Mouse (Mus musculus) frontal cortex, postnatal 14 days (tissue): Measurements from ENCODE around the gene S100a13.

Experiments
- DNase-seq, 2 experiments: peaks; one replicate each; pipeline ENCODE4 v3.0.0; 2022; ENCODE audit warnings: low spot score in 2 of 2

S100a13 gene

DNA sequence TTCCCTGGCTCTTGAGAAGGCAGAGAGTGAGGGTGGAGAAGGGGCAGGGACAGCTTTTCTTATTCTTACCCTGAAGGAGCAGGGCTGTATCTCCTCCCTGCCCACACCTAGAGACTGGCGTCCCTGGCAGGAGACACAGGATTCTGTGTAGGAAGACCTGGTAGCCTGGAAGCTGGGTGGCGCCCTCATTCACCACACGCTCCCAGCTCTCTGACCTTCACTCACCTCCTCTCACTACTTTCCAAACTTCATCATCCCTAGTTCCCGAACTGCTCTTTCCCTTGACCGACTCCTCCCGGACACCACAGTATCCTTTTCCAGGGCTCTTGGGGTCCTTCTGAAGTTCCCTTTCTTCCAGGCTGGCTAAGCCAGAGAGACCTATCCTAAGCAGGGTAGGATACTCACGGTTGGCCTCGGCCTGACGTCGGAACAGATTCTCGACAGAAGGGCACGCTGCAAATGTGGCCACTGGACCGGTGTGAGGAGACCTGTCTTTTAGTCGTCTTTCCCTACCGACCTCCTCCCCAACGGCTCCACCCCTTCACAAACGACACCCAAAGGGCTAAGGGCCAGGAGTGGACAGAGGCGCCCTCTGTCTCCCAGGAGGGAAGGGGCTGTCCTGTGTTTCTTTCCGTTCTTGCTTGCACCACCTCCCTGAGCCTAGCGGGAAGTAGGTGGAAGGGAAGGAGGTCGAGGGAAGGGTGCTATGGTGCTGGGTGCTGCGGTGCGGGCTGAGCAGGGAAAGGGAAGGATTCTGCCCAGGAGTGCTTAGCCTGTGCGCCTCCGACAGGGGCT is at the start of gene S100a13, which contains the start of gene S100a1:
S100a13 (plus strand) TSS at position 640 of the 795 bp plus-strand sequence.
S100a1 (minus strand) TSS at position 597 of the 795 bp plus-strand sequence.
- no peak for DNase-seq

DNA sequence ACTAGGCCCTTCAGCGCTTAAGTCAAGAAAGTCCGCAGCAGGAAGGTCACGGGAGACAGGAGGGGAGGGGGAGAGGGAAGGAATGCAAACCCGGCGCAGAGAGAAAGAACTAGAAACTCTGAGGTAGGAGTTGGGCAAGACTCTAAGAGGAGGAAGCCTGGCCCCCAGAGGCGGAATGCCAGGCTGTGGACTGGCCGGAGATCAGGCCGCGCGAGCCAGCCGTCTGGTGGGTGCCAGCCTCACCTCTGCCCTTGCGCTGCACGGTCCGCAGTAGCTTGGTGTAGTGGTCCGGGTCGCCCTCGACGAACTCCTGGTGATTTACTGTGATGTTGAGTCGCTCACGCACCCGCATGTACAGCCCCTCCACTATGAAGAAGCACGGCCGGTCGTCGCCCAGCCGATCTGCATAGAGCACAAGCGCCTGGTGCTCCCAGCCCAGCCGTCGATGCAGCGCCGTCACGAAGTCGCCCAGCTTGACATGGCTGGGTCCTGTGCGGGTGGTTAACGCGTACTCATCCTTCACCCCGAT is 49.6 kb upstream of the S100a13 start:
- DNase-seq: no peak

DNA sequence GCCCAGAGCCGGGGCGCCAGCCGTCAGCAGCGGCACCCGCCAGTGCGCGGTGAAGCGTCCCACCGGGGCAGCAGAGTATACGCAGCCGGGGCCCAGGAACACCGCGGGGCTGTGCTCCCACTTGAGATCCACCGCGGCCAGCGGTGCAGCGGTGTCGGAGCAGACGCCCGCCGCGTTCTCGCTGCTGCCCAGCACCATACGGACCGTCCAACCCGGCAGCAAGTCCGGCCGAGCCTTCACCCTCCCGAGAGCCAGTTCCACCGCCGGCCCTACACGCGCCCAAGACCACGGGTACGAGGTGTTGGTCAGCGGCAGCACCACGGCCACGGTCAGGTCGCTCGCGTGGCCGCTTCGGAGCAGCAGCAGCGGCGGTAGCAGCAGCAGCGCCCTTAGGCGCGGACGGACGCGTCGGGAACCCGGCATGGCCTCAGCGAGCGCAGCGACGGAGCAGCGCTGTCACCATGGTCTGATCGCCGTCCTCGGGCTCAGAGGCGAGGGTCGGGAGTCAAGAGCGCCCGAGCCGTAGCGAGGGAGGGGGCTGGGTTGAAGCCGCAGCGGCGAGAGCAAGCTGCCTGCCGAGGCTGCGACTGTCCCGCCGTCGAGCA is 49.1 kb upstream of the S100a13 start:
- no peak for DNase-seq

DNA sequence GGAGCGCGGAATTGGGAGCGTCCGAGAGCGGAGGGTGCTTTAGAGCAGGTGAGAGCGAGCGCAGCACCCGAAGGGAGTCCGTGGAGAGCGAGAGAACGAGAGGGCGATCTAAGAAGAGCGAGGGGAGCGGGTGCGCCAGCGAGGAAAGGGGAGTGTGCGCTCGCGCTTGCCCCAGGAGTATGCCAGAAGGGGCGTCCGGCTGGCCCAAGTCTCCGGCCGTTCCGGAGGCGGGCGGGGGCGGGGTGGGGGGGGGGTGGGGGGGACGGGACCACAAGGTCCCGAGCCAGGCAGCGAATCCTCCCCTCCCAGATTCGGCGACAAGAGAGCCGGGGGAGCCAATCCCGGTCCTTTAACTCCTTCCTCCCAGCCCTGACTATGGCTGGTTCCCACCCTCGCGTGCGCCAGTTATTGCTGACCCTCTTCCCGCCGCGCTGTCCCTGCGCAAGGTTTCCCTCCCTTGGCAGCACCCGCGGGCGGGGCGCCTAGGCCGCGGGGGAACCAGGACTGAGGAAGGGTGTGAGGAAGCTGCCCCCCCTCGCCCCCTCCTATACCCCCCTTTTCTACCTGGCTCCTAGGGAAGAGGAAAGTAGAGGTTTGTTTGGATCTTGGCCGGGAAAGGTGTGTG is 48.4 kb upstream of the S100a13 start, which contains the start of gene Npr1:
Npr1 (minus strand) TSS at position 181 of the 625 bp plus-strand sequence.
- no peak for DNase-seq

DNA sequence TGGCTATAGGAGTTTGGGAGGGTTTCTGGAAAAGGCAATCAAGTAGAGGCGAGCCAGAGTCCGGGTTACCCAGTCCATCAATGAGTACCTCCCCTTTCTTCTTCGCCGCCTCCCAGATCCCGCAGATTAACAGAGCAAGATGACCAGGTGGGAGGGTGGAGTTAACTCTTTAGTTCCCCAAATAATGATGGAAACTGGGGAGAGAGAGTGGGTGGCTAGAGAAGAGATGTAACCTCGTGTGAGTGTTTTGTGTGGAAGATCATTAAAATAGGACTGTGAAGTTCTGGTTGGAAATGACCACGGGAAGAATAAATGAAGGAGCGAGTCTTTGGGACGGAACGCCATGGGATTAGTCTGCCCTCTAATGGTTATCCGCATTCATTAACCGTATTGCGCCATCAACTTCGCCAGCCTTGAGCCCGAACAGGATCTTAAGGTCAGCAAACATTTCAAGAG is 47.9 kb upstream of the S100a13 start:
- peak in 1 of 2 experiments; percentile 45 for DNase-seq

DNA sequence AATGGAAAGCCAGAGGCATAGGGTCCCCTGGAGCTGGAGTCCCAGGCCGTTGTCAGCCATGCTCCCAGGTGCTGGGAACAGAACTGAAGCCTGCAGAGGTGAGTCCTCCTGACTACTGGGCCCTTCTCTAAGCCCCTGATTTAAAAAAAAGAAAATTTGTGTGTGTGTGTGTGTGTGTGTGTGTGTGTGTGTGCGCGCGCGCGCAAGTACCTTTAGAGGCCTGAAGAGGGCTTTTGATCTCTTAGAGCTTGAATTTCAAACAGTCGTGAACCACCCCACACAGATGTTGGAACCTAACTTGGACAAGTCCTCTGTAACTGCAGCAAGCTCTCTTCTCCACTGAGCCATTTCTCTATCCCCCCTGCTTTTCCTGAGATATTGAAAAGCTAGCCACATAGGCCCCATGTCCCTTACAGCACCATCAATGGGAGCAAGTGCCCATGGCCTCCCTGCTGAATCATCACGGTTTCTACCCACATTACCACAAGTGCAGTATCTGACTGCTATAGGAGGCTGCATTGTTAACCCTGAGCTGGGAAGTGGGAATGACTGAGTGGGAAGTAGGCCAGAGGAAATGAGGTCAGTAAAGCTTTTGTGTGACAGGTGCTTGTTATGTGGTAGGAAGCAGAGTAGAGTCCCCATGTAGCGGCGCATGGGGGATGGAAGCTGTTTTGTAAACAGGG is 46.5 kb upstream of the S100a13 start:
- DNase-seq: no peak

DNA sequence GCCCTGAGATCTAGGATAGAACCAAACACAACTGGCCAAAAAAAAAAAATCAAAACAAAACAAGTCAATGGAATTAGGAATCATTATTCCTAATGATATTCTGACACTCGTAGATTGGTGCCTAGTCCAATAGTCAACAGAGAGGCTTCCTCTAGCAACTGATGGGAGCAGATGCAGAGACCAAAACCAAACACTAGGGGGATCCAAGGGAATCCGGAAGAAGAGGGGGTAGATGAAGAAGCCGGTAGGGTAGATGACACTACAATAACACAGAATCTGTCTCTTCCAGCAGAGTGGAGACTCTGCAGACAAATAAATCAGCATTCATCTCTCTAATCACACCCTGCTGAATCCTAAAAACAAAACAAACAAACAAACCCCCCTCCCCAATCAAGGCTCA is 42.0 kb upstream of the S100a13 start:
- no peak for DNase-seq

DNA sequence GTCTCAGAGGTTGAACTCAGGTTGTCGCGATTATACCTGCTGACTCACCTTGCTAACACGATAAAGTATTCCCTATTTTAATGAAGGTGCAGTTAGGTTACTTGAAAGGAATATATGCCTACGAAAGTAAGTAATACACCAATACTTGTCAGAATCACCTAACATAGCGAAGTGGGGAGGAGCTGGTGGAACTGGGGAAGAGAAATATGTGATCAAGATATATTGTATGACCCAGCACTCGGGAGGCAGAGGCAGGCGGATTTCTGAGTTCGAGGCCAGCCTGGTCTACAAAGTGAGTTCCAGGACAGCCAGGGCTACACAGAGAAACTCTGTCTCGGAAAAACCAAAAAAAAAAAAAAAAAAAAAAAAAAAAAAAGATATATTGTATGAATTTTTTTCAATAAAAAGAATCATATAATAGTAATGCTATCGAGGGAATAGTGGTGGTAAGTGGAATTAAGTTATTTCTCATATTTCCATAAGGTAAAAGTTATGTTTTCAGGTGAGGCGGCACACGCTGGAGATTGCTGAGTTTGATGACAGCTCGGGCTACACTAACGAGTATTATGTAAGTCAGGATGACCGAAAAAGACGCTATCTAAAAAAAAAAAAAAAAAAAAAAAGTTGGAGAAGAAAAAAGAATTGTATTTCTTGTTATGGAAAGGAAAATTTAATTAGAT is 38.9 kb upstream of the S100a13 start:
- no peak for DNase-seq

DNA sequence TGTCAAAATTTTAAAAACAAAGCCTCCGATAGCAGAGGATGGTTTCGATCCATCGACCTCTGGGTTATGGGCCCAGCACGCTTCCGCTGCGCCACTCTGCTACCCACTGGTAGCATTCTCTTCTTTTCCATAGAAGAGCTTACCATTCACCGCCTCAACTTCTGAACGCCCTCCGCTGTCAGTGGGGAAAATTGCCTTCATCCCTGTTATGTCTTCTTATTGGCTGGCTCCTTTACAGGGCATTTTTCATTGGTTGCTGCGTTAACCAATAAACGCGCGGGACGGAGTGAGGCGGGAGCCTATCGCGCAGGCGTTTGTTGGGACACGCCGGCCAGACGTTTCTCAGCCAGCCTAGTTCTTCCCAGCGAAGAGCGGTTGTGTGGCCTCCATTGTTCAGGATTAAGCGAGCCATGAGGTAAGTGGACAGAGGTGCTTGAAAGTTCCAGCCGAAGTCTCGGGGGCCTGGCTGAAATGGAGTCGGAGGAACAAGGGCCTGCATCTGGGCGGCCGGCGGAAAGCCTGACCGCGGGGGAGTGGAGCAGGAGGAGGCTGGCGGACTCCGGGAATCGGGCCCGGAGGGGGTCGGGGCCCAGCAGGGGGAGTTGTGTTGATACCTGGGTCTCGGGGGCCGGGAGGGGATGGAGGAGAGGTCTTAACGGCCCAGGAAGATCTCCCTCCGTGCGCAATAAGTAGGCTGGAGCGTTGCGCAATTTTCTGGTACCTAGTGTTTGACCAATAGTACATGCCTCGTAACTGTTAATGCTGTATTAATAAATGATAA is 38.2 kb upstream of the S100a13 start, which contains the start of gene Ilf2:
Ilf2 (plus strand) TSS at position 296 of the 781 bp plus-strand sequence.
- DNase-seq: peak; percentile 96 to 97

DNA sequence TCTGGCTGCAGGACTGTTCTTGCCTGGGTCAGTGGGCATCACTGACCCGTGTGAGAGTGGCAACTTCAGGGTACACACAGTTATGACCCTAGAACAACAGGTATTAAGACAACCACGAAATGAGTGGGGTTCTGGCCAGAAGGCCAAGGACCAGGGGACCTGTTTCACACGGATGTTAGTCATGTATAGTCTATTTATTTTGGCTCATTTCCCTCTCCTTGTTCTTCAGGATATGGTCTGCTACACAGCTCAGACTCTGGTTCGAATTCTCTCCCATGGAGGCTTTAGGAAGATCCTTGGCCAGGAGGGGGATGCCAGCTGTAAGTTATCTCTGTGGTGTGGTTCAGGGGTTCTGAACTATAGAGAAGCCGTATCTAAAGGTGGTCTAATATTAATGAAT is 27.2 kb upstream of the S100a13 start:
- DNase-seq: no peak

DNA sequence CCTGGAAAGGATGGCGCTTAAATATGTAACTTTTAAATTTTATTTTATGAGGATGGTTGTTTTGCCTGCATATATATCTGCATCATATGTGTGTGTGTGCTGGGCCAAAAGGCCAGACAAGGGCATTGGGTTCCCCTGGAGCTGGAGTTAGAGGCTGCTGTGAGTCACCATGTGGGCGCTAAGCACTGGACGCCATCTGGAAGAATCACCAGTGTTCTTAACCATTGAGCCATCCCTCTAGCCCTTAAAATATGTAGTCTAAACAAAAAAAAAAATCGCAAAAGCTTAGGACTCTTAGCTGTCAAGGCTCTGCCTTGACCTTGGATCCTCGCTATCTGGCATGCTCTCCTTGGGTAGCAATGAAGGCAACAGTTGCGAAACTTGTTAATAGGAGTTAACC is 25.7 kb upstream of the S100a13 start:
- DNase-seq: no peak

DNA sequence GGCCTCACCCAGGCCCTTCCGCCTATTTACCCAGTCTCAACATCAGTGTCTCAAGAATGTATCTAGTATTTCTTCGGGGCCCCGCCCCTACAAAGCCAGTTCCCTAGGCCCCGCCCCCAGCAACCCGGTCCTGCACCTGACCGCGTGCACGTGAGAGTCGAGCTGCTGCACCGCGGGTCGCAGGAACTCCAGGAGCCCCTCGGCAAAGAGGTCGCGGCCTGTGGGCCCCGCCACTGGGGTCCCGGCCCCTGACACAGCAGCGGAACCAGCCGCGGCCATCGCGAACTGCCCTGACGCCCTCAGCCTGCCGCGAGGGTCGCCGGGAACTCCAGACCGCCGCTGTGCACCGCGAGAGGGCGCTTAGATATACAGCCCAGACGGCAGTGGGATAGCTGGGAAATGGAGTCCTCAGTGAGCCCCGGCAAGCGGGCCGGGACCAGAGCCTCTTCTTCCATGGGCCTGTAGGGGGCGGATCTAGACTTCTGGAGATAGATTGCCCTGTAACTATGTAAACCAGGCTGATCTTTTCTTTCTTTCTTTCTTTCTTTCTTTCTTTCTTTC is 23.5 kb upstream of the S100a13 start, which contains the start of gene Snapin:
Snapin (minus strand) TSS at position 338 of the 561 bp plus-strand sequence.
- peak; percentile 89 to 94 for DNase-seq

DNA sequence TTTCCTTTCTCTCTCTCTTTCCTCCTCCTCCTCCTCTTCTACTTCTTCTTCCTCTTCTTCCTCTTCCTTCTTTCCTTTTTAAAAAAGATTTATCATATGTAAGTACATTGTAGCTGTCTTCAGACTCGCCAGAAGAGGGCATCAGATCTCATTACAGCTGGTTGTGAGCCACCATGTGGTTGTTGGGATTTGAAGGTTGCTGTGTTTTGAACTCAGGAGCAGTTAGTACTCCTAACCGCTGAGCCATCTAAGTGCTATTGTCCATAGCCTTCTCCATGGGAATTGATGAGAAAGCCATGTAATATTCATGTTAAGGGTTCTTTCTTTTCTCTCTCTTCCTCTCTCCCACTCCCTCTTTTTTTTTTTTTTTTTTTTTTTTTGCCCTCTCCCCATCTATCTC is 22.9 kb upstream of the S100a13 start:
- no peak for DNase-seq

DNA sequence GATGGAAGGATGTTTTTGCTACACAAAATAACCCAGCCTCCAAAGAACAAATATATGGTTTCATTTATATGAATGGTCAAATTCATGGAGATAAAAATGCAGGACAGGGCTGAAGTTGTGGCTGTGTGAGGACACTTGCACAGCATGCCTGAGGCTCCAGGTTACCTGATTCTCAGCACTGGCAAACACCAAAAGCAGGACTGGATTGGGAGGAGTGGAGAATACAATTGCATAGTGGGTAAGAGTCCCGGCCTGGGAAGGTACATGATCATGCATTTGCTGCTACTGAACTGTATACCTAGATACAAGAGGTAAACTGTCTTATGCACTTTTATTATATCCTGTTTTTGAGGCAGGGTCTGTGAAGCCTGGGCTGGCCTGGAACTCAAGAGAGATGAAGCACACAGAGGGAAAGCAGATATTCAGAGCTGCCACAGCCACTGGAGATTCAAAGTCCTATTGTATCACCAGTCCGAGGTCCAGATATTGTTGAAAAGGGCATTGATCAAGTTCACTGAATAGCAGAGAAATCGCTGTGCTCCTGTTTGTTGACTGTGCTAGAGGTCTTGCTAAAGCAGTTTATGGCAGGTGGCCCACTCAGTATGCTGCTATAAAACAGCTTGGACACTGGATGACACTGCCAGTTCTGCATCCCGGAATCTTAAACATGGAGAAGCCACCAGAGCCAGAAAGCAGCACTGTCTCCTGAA is 20.2 kb upstream of the S100a13 start:
- no peak for DNase-seq

DNA sequence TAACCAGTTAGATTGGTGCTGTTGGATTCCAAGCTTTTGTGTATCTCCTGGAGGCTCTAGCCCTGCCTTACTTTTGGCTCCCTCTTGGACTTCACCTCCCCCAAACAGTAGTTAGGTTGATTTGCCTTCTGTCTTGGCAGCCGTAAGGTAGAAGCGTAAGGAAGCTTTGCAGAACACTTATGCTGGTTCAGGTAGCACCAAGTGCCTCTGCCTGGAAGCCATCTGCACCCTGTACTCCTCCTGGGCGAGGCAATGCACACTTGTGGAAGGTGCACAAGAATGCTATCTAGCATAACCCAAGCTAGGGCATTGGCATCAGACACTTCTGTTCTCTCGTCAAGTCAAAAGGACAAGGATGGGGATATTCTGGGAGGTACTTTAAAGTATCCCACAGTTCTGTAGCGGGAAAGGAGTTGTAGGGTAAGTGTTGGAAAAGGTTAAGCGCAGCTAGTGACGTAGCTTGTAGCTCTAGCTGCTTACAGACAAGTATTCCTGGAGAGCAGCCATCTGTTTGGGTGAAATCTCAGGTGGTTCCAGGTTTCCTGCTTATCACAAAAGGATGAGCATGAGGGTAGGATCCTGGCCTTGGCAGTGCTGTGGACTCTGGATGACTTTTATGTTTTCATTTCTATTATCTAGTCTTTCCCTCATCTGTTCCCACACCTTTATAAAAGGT is 18.2 kb upstream of the S100a13 start:
- DNase-seq: no peak

DNA sequence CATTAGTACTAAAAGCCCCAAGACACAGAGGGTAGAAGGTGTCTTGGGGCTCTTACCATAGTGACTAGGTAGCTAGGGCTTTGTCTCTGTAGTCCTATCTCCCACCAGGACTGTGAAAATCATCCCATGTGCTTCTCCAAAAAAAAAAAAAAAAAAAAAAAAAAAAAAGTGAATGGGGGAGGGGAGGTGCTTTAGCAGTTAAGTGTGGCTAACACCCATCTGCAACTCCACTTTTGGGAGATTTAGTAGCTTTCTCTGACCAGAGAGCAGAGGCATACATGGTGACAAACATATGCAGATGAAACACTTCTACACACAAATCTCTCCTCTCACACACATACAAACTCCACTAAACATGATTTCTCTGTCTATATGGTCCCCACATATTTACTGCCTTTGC is 16.6 kb upstream of the S100a13 start:
- DNase-seq: no peak

DNA sequence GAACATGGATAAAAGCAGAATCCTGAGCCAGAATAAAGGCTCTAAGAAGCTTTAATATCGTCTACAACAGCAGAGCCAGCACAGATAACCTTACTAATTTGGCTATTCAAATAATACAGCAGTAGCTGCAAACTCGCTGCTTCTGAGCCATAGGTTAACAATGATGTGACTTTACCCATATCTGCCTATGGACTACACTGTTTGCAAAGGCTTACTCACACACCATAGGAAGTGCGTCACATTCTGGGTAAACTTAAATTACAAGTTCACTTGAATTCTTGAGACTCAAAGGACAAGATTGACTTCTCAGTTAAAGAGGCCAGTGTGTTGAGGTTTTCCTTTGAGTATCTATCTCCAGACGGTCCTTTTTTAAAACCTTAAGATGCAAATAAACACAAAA is 10.8 kb upstream of the S100a13 start:
- no peak for DNase-seq

DNA sequence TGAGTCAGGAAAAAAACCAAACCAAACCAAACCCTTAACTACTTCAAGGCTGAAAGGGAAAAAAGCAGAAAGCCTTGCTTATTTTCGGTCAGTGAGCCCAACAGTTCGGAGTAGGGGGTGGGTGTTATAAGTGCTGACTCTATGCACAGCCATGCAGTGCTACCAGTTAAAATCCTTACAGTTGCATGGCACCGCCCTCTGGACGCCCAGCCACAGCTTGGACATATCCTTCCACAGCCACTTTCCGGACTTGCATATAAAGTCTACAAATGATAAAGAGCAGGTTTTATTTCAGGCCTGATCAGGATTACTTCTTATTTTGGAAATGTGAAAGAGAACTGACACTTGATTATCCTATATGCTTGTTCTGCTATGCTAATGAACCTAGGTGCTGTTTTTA is 9.0 kb upstream of the S100a13 start:
- DNase-seq: no peak

DNA sequence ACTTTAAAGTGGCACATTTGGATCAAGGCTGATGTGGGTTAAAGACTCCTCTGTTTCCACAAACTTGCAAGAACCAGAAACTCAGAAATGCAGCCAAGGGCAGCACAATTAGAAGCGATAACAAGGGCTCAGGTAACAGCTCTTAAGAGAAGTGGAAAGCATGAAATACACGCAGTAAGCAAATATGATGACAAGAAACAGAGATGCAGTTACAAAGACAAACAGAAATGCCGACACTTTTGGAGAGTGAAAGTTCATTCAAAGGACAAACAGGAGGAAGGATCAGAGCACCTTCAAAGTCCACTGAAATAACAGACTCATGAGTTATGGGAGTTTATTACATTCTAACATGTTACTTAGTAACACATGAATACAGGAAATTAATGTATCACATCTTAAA is 7.9 kb upstream of the S100a13 start:
- no peak for DNase-seq
